Mouse (Mus musculus) MEL (cell line): ENCODE measurements at regions not wholly inside any gene's neighbourhood (a gene's known extent, or its start where the extent isn't known, plus 50 kb on each side); places are given as distances from the start of the nearest gene placed in this dataset.

ENCODE experiments used
- DNase-seq: peaks from one replicate; pipeline ENCODE4 v3.0.0; 2011; ENCODE audit warnings: low read depth, low spot score
- H3K27ac ChIP-seq: 2 replicates; pipeline ENCODE4 v1.5.1; 2012; ENCODE audit warnings: low read depth, mild to moderate bottlenecking, control low read depth, low read length, moderate library complexity; ENCODE audit not compliant: control insufficient read depth
- H3K27me3 ChIP-seq, 2 experiments: fragments of 150-350 bp in 1 of 2; sonication (generic) in 1 of 2; 2 replicates each; pipeline ENCODE4 v1.6.1; 2012; ENCODE audit warnings: low read length in 2 of 2, mild to moderate bottlenecking in 2 of 2, improper control_type of control experiment in 1 of 2, moderate library complexity in 1 of 2; ENCODE audit not compliant: insufficient read depth in 2 of 2, control insufficient read depth in 1 of 2
- H3K36me3 ChIP-seq, 2 experiments: 2 replicates each; pipeline ENCODE4 v1.6.1; 2012 to 2014; ENCODE audit warnings: low read length in 2 of 2, improper control_type of control experiment in 1 of 2, inconsistent platforms in 1 of 2, mild to moderate bottlenecking in 1 of 2; ENCODE audit not compliant: insufficient read depth in 2 of 2, control insufficient read depth in 1 of 2
- H3K4me1 ChIP-seq, 2 experiments: fragments of 150-350 bp in 1 of 2; sonication (generic) in 1 of 2; 2 replicates each; pipeline ENCODE4 v1.6.1; 2012; ENCODE audit warnings: low read length in 2 of 2, improper control_type of control experiment in 1 of 2, mild to moderate bottlenecking in 1 of 2; ENCODE audit not compliant: insufficient read depth in 2 of 2, control insufficient read depth in 1 of 2
- H3K4me3 ChIP-seq, 2 experiments: fragments of 150-350 bp in 1 of 2; sonication (generic) in 1 of 2; 2 replicates each; pipeline ENCODE4 v1.5.1; 2012; ENCODE audit warnings: low read depth in 2 of 2, low read length in 2 of 2, mild to moderate bottlenecking in 2 of 2, moderate library complexity in 2 of 2, control low read depth in 1 of 2, improper control_type of control experiment in 1 of 2; ENCODE audit not compliant: control insufficient read depth in 1 of 2, insufficient read depth in 1 of 2
- H3K79me2 ChIP-seq: 2 replicates; pipeline ENCODE4 v1.6.1; 2012; ENCODE audit warnings: mild to moderate bottlenecking, low read length, moderate library complexity; ENCODE audit not compliant: control insufficient read depth, poor library complexity, insufficient read depth
- H3K9ac ChIP-seq: 2 replicates; pipeline ENCODE4 v1.6.1; 2012; ENCODE audit warnings: low read depth, mild to moderate bottlenecking, control low read depth, low read length, moderate library complexity; ENCODE audit not compliant: control insufficient read depth, poor library complexity, severe bottlenecking
- H3K9me3 ChIP-seq: fragments of 150-350 bp; sonication (generic); replicated peaks from 2 replicates; pipeline ENCODE4 v1.6.1; 2012; ENCODE audit warnings: mild to moderate bottlenecking, low read length, improper control_type of control experiment, moderate library complexity; ENCODE audit not compliant: insufficient read depth
- CTCF ChIP-seq, 3 experiments: IDR thresholded peaks in 2 of 3; conservative IDR thresholded peaks in 1 of 3; 2 replicates each; pipeline ENCODE4 v1.5.1; 2011 to 2012; ENCODE audit warnings: low read length in 3 of 3, low read depth in 2 of 3, mild to moderate bottlenecking in 2 of 3, improper control_type of control experiment in 1 of 3, inconsistent platforms in 1 of 3, mixed read lengths in 1 of 3, moderate library complexity in 1 of 3; ENCODE audit not compliant: control insufficient read depth in 1 of 3, insufficient read depth in 1 of 3, poor library complexity in 1 of 3, severe bottlenecking in 1 of 3
- EP300 ChIP-seq, 2 experiments: IDR thresholded peaks; 2 replicates each; pipeline ENCODE4 v1.6.1; 2011; ENCODE audit warnings: improper control_type of control experiment in 2 of 2, low read length in 2 of 2, low read depth in 1 of 2, mild to moderate bottlenecking in 1 of 2
- GATA1 ChIP-seq: IDR thresholded peaks from 2 replicates; pipeline ENCODE4 v1.6.1; 2011; ENCODE audit warnings: low read depth, low read length, improper control_type of control experiment
- NRF1 ChIP-seq: IDR thresholded peaks from 2 replicates; pipeline ENCODE4 v1.6.1; 2014; ENCODE audit warnings: low read depth, mild to moderate bottlenecking, inconsistent platforms, low read length, improper control_type of control experiment, moderate library complexity; ENCODE audit not compliant: poor library complexity, insufficient read depth, severe bottlenecking
- POLR2AphosphoS5 ChIP-seq: IDR thresholded peaks from 2 replicates; pipeline ENCODE4 v1.6.1; 2012; ENCODE audit warnings: low read depth, borderline replicate concordance, mild to moderate bottlenecking, inconsistent platforms, low read length, moderate library complexity, mixed read lengths
- SIN3A ChIP-seq: IDR thresholded peaks from 2 replicates; pipeline ENCODE4 v1.6.1; 2012; ENCODE audit warnings: low read length, improper control_type of control experiment, inconsistent platforms
- TAL1 ChIP-seq: IDR thresholded peaks from 2 replicates; pipeline ENCODE4 v1.6.1; 2012; ENCODE audit warnings: mild to moderate bottlenecking, inconsistent platforms, low read length, moderate library complexity, mixed read lengths
- TBP ChIP-seq: IDR thresholded peaks from 2 replicates; pipeline ENCODE4 v1.8.0; 2011; ENCODE audit warnings: low read depth, low read length, improper control_type of control experiment
- TCF12 ChIP-seq: IDR thresholded peaks from 2 replicates; pipeline ENCODE4 v1.6.1; 2014; ENCODE audit warnings: low read depth, mild to moderate bottlenecking, inconsistent platforms, low read length, improper control_type of control experiment, moderate library complexity
- USF2 ChIP-seq, 2 experiments: IDR thresholded peaks; 2 replicates each; pipeline ENCODE4 v1.6.1; 2011 to 2012; ENCODE audit warnings: improper control_type of control experiment in 2 of 2, low read length in 2 of 2, borderline replicate concordance in 1 of 2, inconsistent platforms in 1 of 2, low read depth in 1 of 2, mild to moderate bottlenecking in 1 of 2; ENCODE audit not compliant: insufficient read depth in 1 of 2
- ZKSCAN1 ChIP-seq: IDR thresholded peaks from 2 replicates; pipeline ENCODE4 v1.6.1; 2012; ENCODE audit warnings: low read depth, mild to moderate bottlenecking, inconsistent platforms, low read length, improper control_type of control experiment, moderate library complexity

- DNase-seq = no peak
- peaks cover 0 to 8% of the 10 kb centered on the region in 2 experiments; a peak in 2 of 4 replicates for H3K4me1 ChIP-seq
Observed at GRCm38 (mm10) chr5:91708149-91708548, 190.7 kb downstream of the Parm1 start.

GRCm38 (mm10) chr5:91697075-91697474 lies 179.7 kb downstream of the Parm1 start:
- H3K9ac ChIP-seq = no peak overlapping the region
- no peak for TF ChIP-seq POLR2AphosphoS5
- TF ChIP-seq EP300 (IDR thresholded peaks at IDR 0.05; ENCODE audit: low read depth in 1 of 2, low read length in 2 of 2) = no peak
- no peak for TF ChIP-seq TCF12
- TF ChIP-seq, all 39 proteins: peak for 0
- Histone ChIP-seq H3K4me1 (peaks cover 0 to 3% of the 10 kb centered on the region in 2 experiments; a peak in 2 of 4 replicates), H3K79me2 (no peaks in the 10 kb centered on the region), H3K4me3 (no peak overlapping the region), H3K27me3 (no peaks in the 10 kb centered on the region), H3K9me3 (no peaks in the 10 kb centered on the region), H3K36me3 (peaks cover 0 to 5% of the 10 kb centered on the region in 2 experiments; a peak in 2 of 4 replicates), H3K27ac (no peak overlapping the region)
- DNase-seq = no peak

More at GRCm38 (mm10) chr5:91708149-91708548, 190.7 kb downstream of the Parm1 start:
- Histone ChIP-seq H3K4me3 (no peak overlapping the region), H3K27ac (no peak overlapping the region), H3K9ac (no peak overlapping the region)
- no peak for TF ChIP-seq USF2 (IDR thresholded peaks at IDR 0.05; ENCODE audit: borderline replicate concordance in 1 of 2, insufficient read depth in 1 of 2, low read depth in 1 of 2, low read length in 2 of 2)
- TF ChIP-seq TBP = no peak
- TF ChIP-seq NRF1 = no peak
- no peak for TF ChIP-seq GATA1
- no peak for TF ChIP-seq TCF12
- no peak for TF ChIP-seq TAL1
- no peak for TF ChIP-seq EP300 (IDR thresholded peaks at IDR 0.05; ENCODE audit: low read depth in 1 of 2, low read length in 2 of 2)
- TF ChIP-seq CTCF (IDR thresholded peaks at IDR 0.05 in 2 of 3, conservative IDR thresholded peaks at IDR 0.05 in 1 of 3; ENCODE audit: control insufficient read depth in 1 of 3, insufficient read depth in 1 of 3, low read depth in 2 of 3, low read length in 3 of 3, poor library complexity in 1 of 3, severe bottlenecking in 1 of 3) = no peak
- TF ChIP-seq SIN3A = no peak
- TF ChIP-seq, all 39 proteins: peak for 0
- no peaks in the 10 kb centered on the region for H3K27me3 ChIP-seq
- H3K36me3 ChIP-seq = peaks cover 0 to 7% of the 10 kb centered on the region in 2 experiments; a peak in 2 of 4 replicates
- no peaks in the 10 kb centered on the region for H3K9me3 ChIP-seq
- no peaks in the 10 kb centered on the region for H3K79me2 ChIP-seq

GRCm38 (mm10) chr5:91696532-91696931 lies 179.1 kb downstream of the Parm1 start:
- no peaks in the 10 kb centered on the region for H3K27me3 ChIP-seq
- TF ChIP-seq CTCF (IDR thresholded peaks at IDR 0.05 in 2 of 3, conservative IDR thresholded peaks at IDR 0.05 in 1 of 3; ENCODE audit: control insufficient read depth in 1 of 3, insufficient read depth in 1 of 3, low read depth in 2 of 3, low read length in 3 of 3, poor library complexity in 1 of 3, severe bottlenecking in 1 of 3) = no peak
- peak; percentile 92 for TF ChIP-seq ZKSCAN1
- H3K9me3 ChIP-seq = no peaks in the 10 kb centered on the region
- H3K27ac ChIP-seq = no peak overlapping the region
- peaks cover 0 to 5% of the 10 kb centered on the region in 2 experiments; a peak in 2 of 4 replicates for H3K36me3 ChIP-seq
- peaks cover 0 to 3% of the 10 kb centered on the region in 2 experiments; a peak in 2 of 4 replicates for H3K4me1 ChIP-seq
- DNase-seq = no peak
- no peak overlapping the region for H3K9ac ChIP-seq
- no peak overlapping the region for H3K4me3 ChIP-seq
- H3K79me2 ChIP-seq = no peaks in the 10 kb centered on the region
